Comparison of ENCODE assay signal across 8 mouse cellular contexts in genomic region chr3:108147386-108148235, GRCm38 (mm10). TPM values are rescaled to one million over a fixed set of nuclear protein-coding genes. Genes with fewer than 3 reads are reported as not detected.
DNase-seq lines count a peak whose midpoint lies in the region; ATAC-seq lines count a peak whose summit lies in the region.

No protein-coding gene starts in this region.

- H3K36me3 ChIP-seq in intestine, embryonic 16.5 days (ENCODE audit: control insufficient read depth, insufficient read depth, low read length): no peaks in the 10 kb centered on the region
- H3K36me3 ChIP-seq in midbrain, embryonic 10.5 days: 0 out of 2 replicates have a peak, but pooled peaks cover 3% of the 10 kb centered on the region

- H3K27me3 ChIP-seq in intestine, embryonic 16.5 days (replicated peaks; ENCODE audit: control insufficient read depth, insufficient read depth, low read length): no peaks in the 10 kb centered on the region
- H3K27me3 ChIP-seq in midbrain, embryonic 10.5 days (ENCODE audit: low read depth, poor library complexity, severe bottlenecking): no peaks in the 10 kb centered on the region

- peak; percentile 88 for DNase-seq in adrenal gland, adult 2 months
- peak; percentile 91 for DNase-seq in embryo, embryonic 9.5 days (ENCODE audit: extremely low spot score)
- DNase-seq in gonadal fat pad, adult 2 months (ENCODE audit: low read depth): peak; percentile 40
- DNase-seq in left cerebral cortex, postnatal 25 days (ENCODE audit: low spot score in 2 of 2): peak; percentile 87 to 92
- peak; percentile 83 for DNase-seq in midbrain, embryonic 10.5 days (ENCODE audit: low spot score)
- peak; percentile 93 for DNase-seq in right cerebral cortex, postnatal 4 days
- DNase-seq in yolk sac, embryonic 10.5 days (ENCODE audit: low spot score): peak; percentile 86

- no peak overlapping the region for H3K9ac ChIP-seq in intestine, embryonic 16.5 days (ENCODE audit: low read depth, low read length)

- no peak overlapping the region for H3K4me3 ChIP-seq in intestine, embryonic 16.5 days (ENCODE audit: low read length)
- no peak overlapping the region for H3K4me3 ChIP-seq in midbrain, embryonic 10.5 days

- WGBS in intestine, embryonic 16.5 days: 66% methylated on average over 11 of the region's 11 CpGs
- whole genome bisulfite sequencing in midbrain, embryonic 10.5 days: 71% methylated on average over 11 of the region's 11 CpGs

- H3K9me3 ChIP-seq in intestine, embryonic 16.5 days (ENCODE audit: control insufficient read depth, low read length): no peaks in the 10 kb centered on the region
- H3K9me3 ChIP-seq in midbrain, embryonic 10.5 days (replicated peaks): no peaks in the 10 kb centered on the region

- H3K4me1 ChIP-seq in intestine, embryonic 16.5 days (ENCODE audit: control insufficient read depth, insufficient read depth, low read length): peaks cover 7% of the 10 kb centered on the region
- H3K4me1 ChIP-seq in midbrain, embryonic 10.5 days: peaks cover 34% of the 10 kb centered on the region

- intact Hi-C loops in left cerebral cortex, postnatal 25 days (cut with DNase I): loop anchor here (1.0 to 10.0 kb wide), 3 partner anchors 77 to 283 kb away; partner anchors contain the start of gene Gstm7

- no peak overlapping the region for H3K4me2 ChIP-seq in intestine, embryonic 16.5 days (ENCODE audit: low read depth, low read length)

- ATAC-seq in intestine, embryonic 16.5 days: peak; percentile 55

- H3K27ac ChIP-seq in intestine, embryonic 16.5 days (ENCODE audit: low read length): no peak overlapping the region
- no peak overlapping the region for H3K27ac ChIP-seq in midbrain, embryonic 10.5 days (replicated peaks)

RNA-seq across cellular contexts. Expression of gene Gnai3, which starts 1.7 kb away (rescaled TPM):
- 100 to 1,000 TPM; 117 to 136 TPM for total RNA-seq in adrenal gland, adult 2 months (2021)
- 13.8 and 14.0 TPM in 2 replicates for polyA plus RNA-seq in adrenal gland, adult 2 months (2012; rRNA removed)
- polyA plus RNA-seq in gonadal fat pad, adult 2 months (2012; rRNA removed): 35.9 and 46.2 TPM in 2 replicates
- 168 and 170 TPM in 2 replicates for polyA plus RNA-seq in intestine, embryonic 16.5 days (2015; fragmentation: Nextera tagmentation; extraction: Ambion mirVana)
- total RNA-seq in left cerebral cortex, postnatal 25 days (2021): 10 to 100 TPM; 25.6 to 27.7 TPM
- polyA plus RNA-seq in midbrain, embryonic 10.5 days (2016; fragmentation: Nextera tagmentation; extraction: Ambion mirVana): 204 and 211 TPM in 2 replicates

RNA-seq across cellular contexts. Expression of gene Gpr61, which starts 7.1 kb away (rescaled TPM):
- total RNA-seq in adrenal gland, adult 2 months (2021): under 1 TPM; 0.20 to 0.48 TPM
- 0.12 and 0.20 TPM in 2 replicates for polyA plus RNA-seq in adrenal gland, adult 2 months (2012; rRNA removed)
- not detected in 2 replicates for polyA plus RNA-seq in gonadal fat pad, adult 2 months (2012; rRNA removed)
- 0.11 and 0.13 TPM in 2 replicates for polyA plus RNA-seq in intestine, embryonic 16.5 days (2015; fragmentation: Nextera tagmentation; extraction: Ambion mirVana)
- 10 to 100 TPM; 18.1 to 19.4 TPM for total RNA-seq in left cerebral cortex, postnatal 25 days (2021)
- polyA plus RNA-seq in midbrain, embryonic 10.5 days (2016; fragmentation: Nextera tagmentation; extraction: Ambion mirVana): 0.33 and 0.41 TPM in 2 replicates

RNA-seq across cellular contexts. Expression of gene Amigo1, which starts 38.5 kb away (rescaled TPM):
- total RNA-seq in adrenal gland, adult 2 months (2021): 10 to 100 TPM; 21.4 to 27.8 TPM
- polyA plus RNA-seq in adrenal gland, adult 2 months (2012; rRNA removed): 57.6 and 62.3 TPM in 2 replicates
- 15.5 and 16.7 TPM in 2 replicates for polyA plus RNA-seq in gonadal fat pad, adult 2 months (2012; rRNA removed)
- polyA plus RNA-seq in intestine, embryonic 16.5 days (2015; fragmentation: Nextera tagmentation; extraction: Ambion mirVana): 2.2 and 2.5 TPM in 2 replicates
- total RNA-seq in left cerebral cortex, postnatal 25 days (2021): 10 to 100 TPM; 68.7 to 72.9 TPM
- 4.1 and 4.5 TPM in 2 replicates for polyA plus RNA-seq in midbrain, embryonic 10.5 days (2016; fragmentation: Nextera tagmentation; extraction: Ambion mirVana)

RNA-seq across cellular contexts. Expression of gene Cyb561d1, which starts 53.4 kb away (rescaled TPM):
- 1 to 10 TPM; 6.4 to 7.9 TPM for total RNA-seq in adrenal gland, adult 2 months (2021)
- polyA plus RNA-seq in adrenal gland, adult 2 months (2012; rRNA removed): 6.9 and 8.1 TPM in 2 replicates
- 9.1 and 9.6 TPM in 2 replicates for polyA plus RNA-seq in gonadal fat pad, adult 2 months (2012; rRNA removed)
- polyA plus RNA-seq in intestine, embryonic 16.5 days (2015; fragmentation: Nextera tagmentation; extraction: Ambion mirVana): 4.2 and 4.7 TPM in 2 replicates
- 10 to 100 TPM; 17.4 to 17.9 TPM for total RNA-seq in left cerebral cortex, postnatal 25 days (2021)
- polyA plus RNA-seq in midbrain, embryonic 10.5 days (2016; fragmentation: Nextera tagmentation; extraction: Ambion mirVana): 4.9 and 5.0 TPM in 2 replicates

RNA-seq across cellular contexts. Expression of gene Gnat2, which starts 55.0 kb away (rescaled TPM):
- 10 to 100 TPM; 12.3 to 13.1 TPM for total RNA-seq in adrenal gland, adult 2 months (2021)
- 7.9 and 10.1 TPM in 2 replicates for polyA plus RNA-seq in adrenal gland, adult 2 months (2012; rRNA removed)
- 4.6 and 7.9 TPM in 2 replicates for polyA plus RNA-seq in gonadal fat pad, adult 2 months (2012; rRNA removed)
- polyA plus RNA-seq in intestine, embryonic 16.5 days (2015; fragmentation: Nextera tagmentation; extraction: Ambion mirVana): 1.9 and 2.7 TPM in 2 replicates
- not detected for total RNA-seq in left cerebral cortex, postnatal 25 days (2021)
- 0.72 and 1.5 TPM in 2 replicates for polyA plus RNA-seq in midbrain, embryonic 10.5 days (2016; fragmentation: Nextera tagmentation; extraction: Ambion mirVana)

Comparison
In these comparisons a context has a peak if more than half of its experiments do, and no peak if none do; other contexts are left out.
1. DNase-seq: peak in every context shown above with its lines; median percentile 93 in right cerebral cortex, postnatal 4 days; 91 in embryo, embryonic 9.5 days; 90 in left cerebral cortex, postnatal 25 days; 88 in adrenal gland, adult 2 months; 86 in yolk sac, embryonic 10.5 days; 83 in midbrain, embryonic 10.5 days; 40 in gonadal fat pad, adult 2 months.